Mouse (Mus musculus) hindbrain, embryonic 14.5 days (tissue): Measurements from ENCODE around the gene Henmt1. TPM values are rescaled to one million over a fixed set of nuclear protein-coding genes. Genes with fewer than 3 reads are reported as not detected.

Experiments
- ATAC-seq: fragments of 200-750 bp; cut with Nextera tagmentation; 2 replicates; pipeline ENCODE4 v1.8.0; 2017; ENCODE audit warnings: moderate number of reproducible peaks, mild to moderate bottlenecking, moderate TSS enrichment, moderate library complexity; ENCODE audit not compliant: low FRiP score
- DNase-seq: peaks from one replicate; pipeline ENCODE4 v3.0.0-alpha.2; 2015; ENCODE audit warnings: low spot score
- H3K27ac ChIP-seq: fragments of 300-500 bp; sonication (generic); 2 replicates; pipeline ENCODE4 v1.5.1; 2014; ENCODE audit warnings: mild to moderate bottlenecking, moderate library complexity
- H3K27me3 ChIP-seq: fragments of 300-500 bp; sonication (generic); 2 replicates; pipeline ENCODE4 v1.6.1; 2014; ENCODE audit warnings: mild to moderate bottlenecking, low read length, mixed read lengths; ENCODE audit not compliant: control insufficient read depth, insufficient read depth
- H3K36me3 ChIP-seq: fragments of 300-500 bp; sonication (generic); replicated peaks from 2 replicates; pipeline ENCODE4 v1.6.1; 2014; ENCODE audit not compliant: control insufficient read depth, insufficient read depth
- H3K4me1 ChIP-seq: fragments of 300-500 bp; sonication (generic); replicated peaks from 2 replicates; pipeline ENCODE4 v1.6.1; 2014; ENCODE audit warnings: antibody characterized with exemption, low read length, mixed read lengths; ENCODE audit not compliant: control insufficient read depth, insufficient read depth
- H3K4me2 ChIP-seq: fragments of 300-500 bp; sonication (generic); replicated peaks from 2 replicates; pipeline ENCODE4 v1.6.1; 2014; ENCODE audit warnings: mild to moderate bottlenecking, moderate library complexity
- H3K4me3 ChIP-seq: fragments of 300-500 bp; sonication (generic); replicated peaks from 2 replicates; pipeline ENCODE4 v1.5.1; 2014; ENCODE audit warnings: mild to moderate bottlenecking, low read length
- H3K9ac ChIP-seq: fragments of 300-500 bp; sonication (generic); 2 replicates; pipeline ENCODE4 v1.6.1; 2014
- H3K9me3 ChIP-seq: fragments of 300-500 bp; sonication (generic); 2 replicates; pipeline ENCODE4 v1.6.1; 2016; ENCODE audit warnings: low read length; ENCODE audit not compliant: control insufficient read depth
- WGBS: fragments of 180-500 bp; shearing (Covaris S2); extraction: QIAGEN DNeasy Blood & Tissue Kit; methylation state at CpG from one replicate; pipeline ENCODE4 v1.1.7; 2014; 5-methylcytosine and 5-hydroxymethylcytosine counted together
- polyA plus RNA-seq: library from polyadenylated mRNA; unstranded; fragments of >200 nt; fragmentation: Nextera tagmentation; extraction: Ambion mirVana; gene quantifications from 2 replicates; pipeline ENCODE4 v1.2.1, GENCODE M21; 2014

Henmt1 gene
- polyA plus RNA-seq, 1 experiment from 2014 or later: 2.4 TPM

- no peak for DNase-seq
- Histone ChIP-seq H3K9ac (peak overlapping the region; percentile 89), H3K4me3 (peak overlapping the region; percentile 90), H3K4me2 (peak overlapping the region; percentile 78), H3K4me1 (peaks cover 18% of the 10 kb centered on the region), H3K27ac (peak overlapping the region; percentile 95), H3K9me3 (no peaks in the 10 kb centered on the region), H3K27me3 (no peaks in the 10 kb centered on the region), H3K36me3 (peaks cover 24% of the 10 kb centered on the region)
- ATAC-seq: no peak
- under 1% methylated on average over 31 of the region's 32 CpGs for WGBS
Observed at GRCm38 (mm10) chr3:108910303-108911080, 29.2 kb upstream of the Henmt1 start.

- no peaks in the 10 kb centered on the region for H3K9me3 ChIP-seq
- ATAC-seq (peak; percentile 87), DNase-seq (peak; percentile 54)
- H3K9ac ChIP-seq: peak overlapping the region; percentile 89
- WGBS: under 1% methylated on average over 44 of the region's 44 CpGs
- H3K27ac ChIP-seq: peak overlapping the region; percentile 95
- peaks cover 18% of the 10 kb centered on the region for H3K36me3 ChIP-seq
- peak overlapping the region; percentile 78 for H3K4me2 ChIP-seq
- peak overlapping the region; percentile 90 for H3K4me3 ChIP-seq
- peaks cover 18% of the 10 kb centered on the region for H3K4me1 ChIP-seq
- H3K27me3 ChIP-seq: no peaks in the 10 kb centered on the region
Observed at GRCm38 (mm10) chr3:108911081-108911547, 28.6 kb upstream of the Henmt1 start.

- H3K9me3 ChIP-seq: no peaks in the 10 kb centered on the region
- H3K4me3 ChIP-seq: peak within 1 kb of the TSS; percentile 90
- H3K9ac ChIP-seq: peak within 1 kb of the TSS; percentile 89
- H3K27me3 ChIP-seq: no peaks in the 10 kb centered on the region
- peaks cover 18% of the 10 kb centered on the region for H3K4me1 ChIP-seq
- ATAC-seq (peak; percentile 99), DNase-seq (peak; percentile 97)
- H3K36me3 ChIP-seq: peaks cover 12% of the 10 kb centered on the region
- peak within 1 kb of the TSS; percentile 95 for H3K27ac ChIP-seq
- 2% methylated on average over 53 of the region's 53 CpGs for WGBS
- H3K4me2 ChIP-seq: peak within 1 kb of the TSS; percentile 78
Observed at GRCm38 (mm10) chr3:108911548-108912413, 27.9 kb upstream of the Henmt1 start, which contains the start of gene Prpf38b. Prpf38b (minus strand) TSS chr3:108911727.

GRCm38 (mm10) chr3:108915999-108916398, 23.7 kb upstream of the Henmt1 start:
- H3K36me3 ChIP-seq: no peaks in the 10 kb centered on the region
- no peak for ATAC-seq
- no peak overlapping the region for H3K9ac ChIP-seq
- no peak overlapping the region for H3K4me3 ChIP-seq
- no peak for DNase-seq
- H3K9me3 ChIP-seq: no peaks in the 10 kb centered on the region
- no peak overlapping the region for H3K27ac ChIP-seq
- no peak overlapping the region for H3K4me2 ChIP-seq
- H3K4me1 ChIP-seq: 0 out of 2 replicates have a peak, but pooled peaks cover 5% of the 10 kb centered on the region
- WGBS: 96% methylated on average over 1 of the region's 1 CpGs
- no peaks in the 10 kb centered on the region for H3K27me3 ChIP-seq

GRCm38 (mm10) chr3:108916857-108917256, 22.8 kb upstream of the Henmt1 start:
- no peak for DNase-seq
- 0 out of 2 replicates have a peak, but pooled peaks cover 5% of the 10 kb centered on the region for H3K4me1 ChIP-seq
- 27% methylated on average over 4 of the region's 4 CpGs for WGBS
- H3K9me3 ChIP-seq: no peaks in the 10 kb centered on the region
- H3K27ac ChIP-seq: no peak overlapping the region
- H3K4me3 ChIP-seq: no peak overlapping the region
- no peak for ATAC-seq
- H3K36me3 ChIP-seq: no peaks in the 10 kb centered on the region
- H3K9ac ChIP-seq: no peak overlapping the region
- H3K4me2 ChIP-seq: no peak overlapping the region
- no peaks in the 10 kb centered on the region for H3K27me3 ChIP-seq

GRCm38 (mm10) chr3:108917986-108918385, 21.7 kb upstream of the Henmt1 start:
- Histone ChIP-seq H3K4me2 (no peak overlapping the region), H3K36me3 (no peaks in the 10 kb centered on the region)

GRCm38 (mm10) chr3:108918852-108919251, 20.8 kb upstream of the Henmt1 start:
- ATAC-seq (no peak), DNase-seq (no peak)
- Histone ChIP-seq H3K4me2 (no peak overlapping the region), H3K9ac (no peak overlapping the region), H3K27ac (no peak overlapping the region), H3K9me3 (no peaks in the 10 kb centered on the region), H3K4me1 (no peaks in the 10 kb centered on the region), H3K36me3 (no peaks in the 10 kb centered on the region), H3K4me3 (no peak overlapping the region), H3K27me3 (no peaks in the 10 kb centered on the region)
- WGBS: 95% methylated on average over 1 of the region's 1 CpGs

More at GRCm38 (mm10) chr3:108917986-108918385, 21.7 kb upstream of the Henmt1 start:
- ATAC-seq (no peak), DNase-seq (no peak)
- H3K9ac ChIP-seq: no peak overlapping the region
- H3K9me3 ChIP-seq: no peaks in the 10 kb centered on the region
- no peak overlapping the region for H3K27ac ChIP-seq
- 54% methylated on average over 3 of the region's 3 CpGs for WGBS
- H3K4me3 ChIP-seq: no peak overlapping the region
- no peaks in the 10 kb centered on the region for H3K4me1 ChIP-seq
- H3K27me3 ChIP-seq: no peaks in the 10 kb centered on the region

- 92% methylated on average over 3 of the region's 3 CpGs for WGBS
- Histone ChIP-seq H3K27ac (no peak overlapping the region), H3K4me1 (no peaks in the 10 kb centered on the region), H3K4me2 (no peak overlapping the region), H3K9ac (no peak overlapping the region), H3K9me3 (no peaks in the 10 kb centered on the region), H3K4me3 (no peak overlapping the region), H3K27me3 (no peaks in the 10 kb centered on the region), H3K36me3 (no peaks in the 10 kb centered on the region)
- no peak for DNase-seq
- no peak for ATAC-seq
Observed at GRCm38 (mm10) chr3:108920442-108921070, 19.1 kb upstream of the Henmt1 start.

- H3K4me3 ChIP-seq: no peak overlapping the region
- no peak overlapping the region for H3K4me2 ChIP-seq
- H3K9ac ChIP-seq: no peak overlapping the region
- no peak overlapping the region for H3K27ac ChIP-seq
- no peak for DNase-seq
- no peaks in the 10 kb centered on the region for H3K27me3 ChIP-seq
- ATAC-seq: no peak
- H3K36me3 ChIP-seq: no peaks in the 10 kb centered on the region
- H3K4me1 ChIP-seq: no peaks in the 10 kb centered on the region
- WGBS: 82% methylated on average over 1 of the region's 1 CpGs
- H3K9me3 ChIP-seq: no peaks in the 10 kb centered on the region
Observed at GRCm38 (mm10) chr3:108921822-108922221, 17.9 kb upstream of the Henmt1 start.
